Mouse (Mus musculus) CD4-positive, CD25-positive, alpha-beta regulatory T cell, adult 4 months (primary cell): ENCODE measurements around the gene Hist2h3b. TPM values are rescaled to one million over a fixed set of nuclear protein-coding genes. Genes with fewer than 3 reads are reported as not detected.

Experiments used
- ATAC-seq: one replicate; pipeline ENCODE4 v1.8.0; 2017
- polyA plus RNA-seq, 2 experiments: library from polyadenylated mRNA; unstranded; fragments of 100-300 nt; shearing (Covaris generic); gene quantifications; one replicate each; pipeline ENCODE4 v1.2.1; 2017

The Hist2h3b gene
- polyA plus RNA-seq, 2 experiments from 2014 or later: 7.4 to 9.9 TPM

DNA sequence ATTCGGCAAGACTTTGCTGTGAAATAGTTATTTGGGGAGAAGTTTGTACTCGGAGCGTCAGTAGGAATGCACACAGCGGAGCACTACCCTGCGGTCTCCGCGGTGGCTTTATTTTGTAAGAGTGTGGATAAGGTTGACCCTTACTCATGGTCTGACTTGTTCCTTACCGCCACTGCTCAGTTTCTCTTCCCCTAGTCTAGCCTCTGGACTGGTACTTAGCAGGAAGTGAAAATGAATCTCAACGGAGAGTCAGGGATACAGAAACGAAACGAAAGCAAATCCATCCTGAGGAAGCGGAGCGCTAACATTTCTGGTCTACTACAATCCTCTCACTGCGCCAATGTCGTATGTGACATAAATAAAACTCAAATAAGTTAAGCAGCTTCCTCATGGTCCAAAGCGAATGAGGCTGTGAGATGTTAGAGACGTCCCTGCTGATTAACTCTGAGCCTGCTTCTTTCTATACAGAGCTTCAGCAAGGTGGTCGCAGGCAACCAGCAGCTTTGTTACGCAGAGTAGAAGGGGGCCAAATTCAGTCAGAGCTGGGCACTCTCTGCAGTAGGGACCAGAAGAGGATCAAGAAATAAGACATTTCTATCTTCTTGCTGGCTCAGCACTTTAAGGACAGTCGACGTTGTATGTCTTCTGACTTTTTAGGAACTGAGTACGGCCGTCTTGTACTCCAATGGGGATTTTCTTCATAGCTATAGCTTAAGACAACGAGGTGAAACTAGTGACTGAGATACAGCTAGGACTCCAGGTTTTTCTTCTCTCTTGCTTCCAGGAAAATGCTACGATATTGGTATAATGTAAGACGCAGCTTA is 32.5 kb downstream of the Hist2h3b start:
- ATAC-seq: peak; percentile 41

DNA sequence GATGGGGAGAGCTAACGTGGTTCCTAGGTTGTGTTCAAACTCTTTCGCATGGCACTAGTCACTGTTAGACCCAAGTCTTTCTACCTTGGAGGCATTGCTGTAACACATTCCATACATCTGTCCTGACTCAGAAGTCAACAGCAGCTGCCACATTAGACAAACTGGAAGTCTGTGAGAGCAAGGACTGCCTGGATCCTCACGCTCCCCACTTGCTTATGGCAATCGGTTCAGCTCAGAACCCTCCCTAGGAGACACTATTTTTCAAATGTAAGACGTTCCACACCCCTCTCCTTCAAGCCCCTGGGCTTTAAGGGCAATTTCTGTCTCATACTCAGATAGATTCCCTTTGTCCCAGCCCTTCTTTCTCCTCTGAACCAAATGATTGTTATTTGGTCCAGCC is 33.6 kb downstream of the Hist2h3b start:
- no peak for ATAC-seq

DNA sequence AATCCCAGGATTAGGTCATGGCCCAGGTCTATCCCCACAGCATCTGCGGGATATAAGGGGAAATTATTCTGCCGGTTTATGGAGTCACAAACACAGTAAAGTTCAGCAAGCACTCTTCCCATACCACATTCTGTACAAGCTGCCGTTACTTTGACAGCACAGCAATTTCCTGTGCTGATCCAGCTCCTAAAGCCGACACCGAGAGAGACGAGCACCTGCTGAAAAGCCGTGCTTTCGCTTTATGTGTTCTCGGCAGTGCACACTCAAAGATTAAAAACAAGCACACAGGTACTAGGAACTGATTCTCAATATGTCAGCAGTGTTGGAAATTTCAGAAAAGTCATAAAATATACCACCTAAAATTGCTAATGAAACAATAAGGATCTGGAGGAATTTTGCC is 38.1 kb downstream of the Hist2h3b start:
- ATAC-seq: no peak

DNA sequence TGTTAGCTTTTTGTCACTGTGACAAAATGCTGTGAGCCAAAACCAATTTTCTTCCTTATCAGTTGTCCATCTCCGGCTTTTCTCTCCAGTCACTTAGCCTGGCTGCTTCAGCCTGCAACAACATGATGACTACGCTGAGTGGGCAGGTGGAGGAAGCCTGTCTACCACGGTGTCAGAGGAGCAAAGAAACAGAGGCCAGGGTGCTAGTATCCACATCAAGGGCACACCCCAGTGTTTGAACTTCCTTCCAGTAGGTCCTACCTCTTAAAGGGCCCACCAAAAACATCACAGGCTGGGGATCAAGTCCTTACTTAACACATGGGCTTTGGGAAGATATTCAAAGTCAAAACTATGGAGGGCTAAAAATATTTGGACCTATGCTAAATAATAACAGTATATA is 41.0 kb downstream of the Hist2h3b start:
- ATAC-seq: no peak

DNA sequence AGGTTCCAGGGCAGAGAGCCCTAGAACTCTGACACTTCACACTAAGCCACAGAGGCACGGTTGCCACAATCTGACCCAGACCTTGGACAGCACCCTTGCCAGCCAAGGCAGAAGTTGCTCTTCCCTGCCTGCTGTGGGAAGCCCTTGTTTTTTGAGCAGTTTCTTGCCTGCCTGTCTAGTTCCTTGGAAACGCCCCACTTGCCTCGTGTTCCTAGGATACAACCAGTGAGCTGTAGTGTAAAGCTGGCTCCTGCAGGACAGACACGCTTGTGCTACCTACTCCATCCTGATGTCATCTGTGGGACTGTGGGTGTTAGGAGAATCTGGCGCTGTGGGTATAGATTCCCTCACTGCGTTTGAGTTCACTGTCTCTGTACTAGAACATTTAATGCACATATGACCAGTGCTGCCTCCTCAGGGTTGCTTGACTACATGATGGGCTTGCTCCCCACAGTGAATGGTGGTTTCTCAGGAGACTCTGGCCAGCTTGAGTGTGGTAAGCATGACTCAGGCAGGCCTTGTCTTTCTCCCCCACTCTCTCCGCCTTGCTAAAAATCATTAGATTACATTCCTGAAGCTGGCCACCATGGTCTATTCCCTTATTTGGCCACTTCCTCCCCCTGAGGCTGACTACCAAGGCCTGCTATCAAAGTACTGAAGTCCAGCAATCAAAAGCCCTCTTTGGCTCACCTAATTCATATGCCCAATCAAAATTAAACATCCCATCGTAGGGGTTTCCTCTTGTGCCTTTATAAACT is 44.1 kb downstream of the Hist2h3b start:
- ATAC-seq: no peak

Other genes starting within 250 kb of the Hist2h3b start
- gene Vps45, start 210.2 kb upstream of the Hist2h3b start, polyA plus RNA-seq: 10 to 100 TPM; 22.2 to 24.3 TPM
- gene Otud7b, start 164.1 kb upstream of the Hist2h3b start, polyA plus RNA-seq: 10 to 100 TPM in 1 of 2 experiments, 1 to 10 TPM in 1; 9.1 to 13.3 TPM
- 1 to 10 TPM; 2.3 to 2.4 TPM for gene Mtmr11, start 106.7 kb upstream of the Hist2h3b start, polyA plus RNA-seq
- 10 to 100 TPM; 53.4 to 58.5 TPM for gene Sf3b4, start 96.3 kb upstream of the Hist2h3b start, polyA plus RNA-seq
- 1 to 10 TPM in 1 of 2 experiments, under 1 TPM in 1; 0.80 to 2.0 TPM for gene Sv2a, start 87.5 kb upstream of the Hist2h3b start, polyA plus RNA-seq
- 10 to 100 TPM; 30.5 to 33.8 TPM for gene Bola1, start 48.9 kb upstream of the Hist2h3b start, polyA plus RNA-seq
- not detected for gene Hist2h2ab, start 48.8 kb upstream of the Hist2h3b start, polyA plus RNA-seq
- gene Hist2h2ac, start 47.8 kb upstream of the Hist2h3b start, polyA plus RNA-seq: 1 to 10 TPM; 5.5 to 5.8 TPM
- gene Hist2h2be, start 47.5 kb upstream of the Hist2h3b start, polyA plus RNA-seq: 1 to 10 TPM; 1.6 to 2.6 TPM
- not detected for gene Hist2h3c2, start 29.5 kb upstream of the Hist2h3b start, polyA plus RNA-seq
- 10 to 100 TPM; 32.4 to 55.4 TPM for gene Hist2h2aa2, start 28.4 kb upstream of the Hist2h3b start, polyA plus RNA-seq
- gene Hist2h2aa1, start 23.2 kb upstream of the Hist2h3b start, polyA plus RNA-seq: 10 to 100 TPM in 1 of 2 experiments, not detected in 1; 21.7 TPM
- gene Hist2h3c1, start 22.0 kb upstream of the Hist2h3b start, polyA plus RNA-seq: not detected
- 1 to 10 TPM; 7.0 to 7.1 TPM for gene Hist2h4, start 5.3 kb upstream of the Hist2h3b start, polyA plus RNA-seq
- gene Hist2h2bb, start 1.1 kb downstream of the Hist2h3b start, polyA plus RNA-seq: 1 to 10 TPM; 6.3 to 8.4 TPM
- gene Fcgr1, start 25.3 kb downstream of the Hist2h3b start, polyA plus RNA-seq: under 1 TPM in 1 of 2 experiments, not detected in 1; 0.46 TPM
- not detected for gene BC107364, start 183.7 kb downstream of the Hist2h3b start, polyA plus RNA-seq